Mouse (Mus musculus): ENCODE data around the gene Rftn1. TPM values are rescaled to one million over a fixed set of nuclear protein-coding genes. Genes with fewer than 3 reads are reported as not detected.

Gene Rftn1
- polyA plus RNA-seq, 1 experiment, result 8.9 TPM

- no peak overlapping the region for H3K4me3 ChIP-seq (ENCODE audit: insufficient read depth, low read length)
- no peak for TF ChIP-seq CTCF (IDR thresholded peaks at IDR 0.05; ENCODE audit: extremely low read depth, insufficient read depth, low read length)
- TF ChIP-seq POLR2A (IDR thresholded peaks at IDR 0.05; ENCODE audit: extremely low read depth, insufficient read depth, low read length), result no peak
- no peak overlapping the region for H3K27ac ChIP-seq (ENCODE audit: insufficient read depth, low read length)
- no peaks in the 10 kb centered on the region for H3K4me1 ChIP-seq (ENCODE audit: control insufficient read depth, insufficient read depth, low read length)
Observed at GRCm38 (mm10) chr17:49992625-49993603, 197.6 kb downstream of the Rftn1 start.

DNA sequence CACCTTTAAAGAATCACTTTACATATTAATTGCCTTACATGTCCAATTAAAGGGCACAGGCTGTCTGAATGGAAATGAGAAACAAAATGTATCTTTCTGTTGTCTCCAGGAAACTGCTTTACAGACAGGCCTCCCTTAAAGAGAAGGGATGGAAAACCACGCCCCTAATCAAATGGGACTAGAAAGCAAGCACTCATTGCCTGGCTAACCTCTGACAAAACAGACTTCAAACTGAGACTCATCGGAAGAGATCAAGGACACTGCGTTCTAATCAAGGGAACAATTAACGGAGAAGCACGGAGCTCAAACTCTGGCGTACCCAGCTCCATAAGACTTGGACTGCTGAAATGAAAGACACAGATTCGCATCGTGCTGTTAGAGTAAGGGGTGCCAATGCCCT is 200.9 kb downstream of the Rftn1 start:
- Histone ChIP-seq H3K4me1 (ENCODE audit: control insufficient read depth, insufficient read depth, low read length) (no peaks in the 10 kb centered on the region), H3K27ac (ENCODE audit: insufficient read depth, low read length) (no peak overlapping the region), H3K4me3 (ENCODE audit: insufficient read depth, low read length) (no peak overlapping the region)
- TF ChIP-seq CTCF (IDR thresholded peaks at IDR 0.05; ENCODE audit: extremely low read depth, insufficient read depth, low read length) (no peak), POLR2A (IDR thresholded peaks at IDR 0.05; ENCODE audit: extremely low read depth, insufficient read depth, low read length) (no peak)

GRCm38 (mm10) chr17:49987095-49987494 is 203.4 kb downstream of the Rftn1 start:
- TF ChIP-seq CTCF (IDR thresholded peaks at IDR 0.05; ENCODE audit: extremely low read depth, insufficient read depth, low read length) (no peak), POLR2A (IDR thresholded peaks at IDR 0.05; ENCODE audit: extremely low read depth, insufficient read depth, low read length) (no peak)
- no peaks in the 10 kb centered on the region for H3K4me1 ChIP-seq (ENCODE audit: control insufficient read depth, insufficient read depth, low read length)
- no peak overlapping the region for H3K27ac ChIP-seq (ENCODE audit: insufficient read depth, low read length)
- no peak overlapping the region for H3K4me3 ChIP-seq (ENCODE audit: insufficient read depth, low read length)

GRCm38 (mm10) chr17:49983478-49983877 is 207.0 kb downstream of the Rftn1 start:
- H3K4me3 ChIP-seq (ENCODE audit: insufficient read depth, low read length), result no peak overlapping the region
- H3K4me1 ChIP-seq (ENCODE audit: control insufficient read depth, insufficient read depth, low read length), result no peaks in the 10 kb centered on the region
- no peak for TF ChIP-seq POLR2A (IDR thresholded peaks at IDR 0.05; ENCODE audit: extremely low read depth, insufficient read depth, low read length)
- TF ChIP-seq CTCF (IDR thresholded peaks at IDR 0.05; ENCODE audit: extremely low read depth, insufficient read depth, low read length), result no peak
- no peak overlapping the region for H3K27ac ChIP-seq (ENCODE audit: insufficient read depth, low read length)

- no peak overlapping the region for H3K27ac ChIP-seq (ENCODE audit: insufficient read depth, low read length)
- TF ChIP-seq POLR2A (IDR thresholded peaks at IDR 0.05; ENCODE audit: extremely low read depth, insufficient read depth, low read length) (no peak), CTCF (IDR thresholded peaks at IDR 0.05; ENCODE audit: extremely low read depth, insufficient read depth, low read length) (no peak)
- H3K4me1 ChIP-seq (ENCODE audit: control insufficient read depth, insufficient read depth, low read length), result no peaks in the 10 kb centered on the region
- H3K4me3 ChIP-seq (ENCODE audit: insufficient read depth, low read length), result no peak overlapping the region
Observed at GRCm38 (mm10) chr17:49982611-49983390, 207.7 kb downstream of the Rftn1 start.

- no peaks in the 10 kb centered on the region for H3K4me1 ChIP-seq (ENCODE audit: control insufficient read depth, insufficient read depth, low read length)
- TF ChIP-seq POLR2A (IDR thresholded peaks at IDR 0.05; ENCODE audit: extremely low read depth, insufficient read depth, low read length) (no peak), CTCF (IDR thresholded peaks at IDR 0.05; ENCODE audit: extremely low read depth, insufficient read depth, low read length) (no peak)
Observed at GRCm38 (mm10) chr17:49981591-49981990, 208.9 kb downstream of the Rftn1 start.

GRCm38 (mm10) chr17:49979761-49980285 is 210.7 kb downstream of the Rftn1 start:
- H3K4me1 ChIP-seq (ENCODE audit: control insufficient read depth, insufficient read depth, low read length), result no peaks in the 10 kb centered on the region

More at GRCm38 (mm10) chr17:49981591-49981990, 208.9 kb downstream of the Rftn1 start:
- no peak overlapping the region for H3K27ac ChIP-seq (ENCODE audit: insufficient read depth, low read length)
- H3K4me3 ChIP-seq (ENCODE audit: insufficient read depth, low read length), result no peak overlapping the region

DNA sequence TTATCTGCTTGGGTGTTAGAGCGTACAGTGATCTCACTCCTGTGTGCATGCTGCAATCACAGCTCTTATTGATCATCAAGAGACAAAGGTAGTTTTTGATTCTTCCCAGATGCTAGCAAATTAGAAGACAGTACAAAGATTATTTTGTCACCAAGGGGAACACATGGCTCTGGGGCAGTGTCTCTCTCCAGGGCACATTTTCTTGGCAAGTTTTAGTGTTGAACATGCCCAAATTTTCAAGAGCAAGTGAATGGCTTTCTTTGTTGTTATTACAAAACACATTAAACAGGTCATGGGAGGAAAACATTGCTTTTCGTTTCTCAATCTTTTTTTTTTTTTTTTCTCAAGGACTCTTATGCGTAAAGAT is 213.1 kb downstream of the Rftn1 start:
- no peaks in the 10 kb centered on the region for H3K4me1 ChIP-seq (ENCODE audit: control insufficient read depth, insufficient read depth, low read length)
- H3K27ac ChIP-seq (ENCODE audit: insufficient read depth, low read length), result no peak overlapping the region
- no peak for TF ChIP-seq POLR2A (IDR thresholded peaks at IDR 0.05; ENCODE audit: extremely low read depth, insufficient read depth, low read length)
- TF ChIP-seq CTCF (IDR thresholded peaks at IDR 0.05; ENCODE audit: extremely low read depth, insufficient read depth, low read length), result no peak
- no peak overlapping the region for H3K4me3 ChIP-seq (ENCODE audit: insufficient read depth, low read length)

More at GRCm38 (mm10) chr17:49979761-49980285, 210.7 kb downstream of the Rftn1 start:
- no peak overlapping the region for H3K27ac ChIP-seq (ENCODE audit: insufficient read depth, low read length)
- TF ChIP-seq POLR2A (IDR thresholded peaks at IDR 0.05; ENCODE audit: extremely low read depth, insufficient read depth, low read length), result no peak
- TF ChIP-seq CTCF (IDR thresholded peaks at IDR 0.05; ENCODE audit: extremely low read depth, insufficient read depth, low read length), result no peak
- H3K4me3 ChIP-seq (ENCODE audit: insufficient read depth, low read length), result no peak overlapping the region

- Histone ChIP-seq H3K4me1 (ENCODE audit: control insufficient read depth, insufficient read depth, low read length) (no peaks in the 10 kb centered on the region), H3K4me3 (ENCODE audit: insufficient read depth, low read length) (no peak overlapping the region), H3K27ac (ENCODE audit: insufficient read depth, low read length) (no peak overlapping the region)
- TF ChIP-seq POLR2A (IDR thresholded peaks at IDR 0.05; ENCODE audit: extremely low read depth, insufficient read depth, low read length), result no peak
- TF ChIP-seq CTCF (IDR thresholded peaks at IDR 0.05; ENCODE audit: extremely low read depth, insufficient read depth, low read length), result no peak
Observed at GRCm38 (mm10) chr17:49976678-49977423, 213.6 kb downstream of the Rftn1 start.
